Mouse (Mus musculus) monocyte, adult 5-6 weeks (primary cell): ENCODE measurements around the gene Rnf8. TPM values are rescaled to one million over a fixed set of nuclear protein-coding genes. Genes with fewer than 3 reads are reported as not detected.

Source experiments
- ATAC-seq: fragments of 153-309, 156-312 bp; replicated peaks from 2 replicates; pipeline ENCODE4 v1.8.0; 2017; ENCODE audit warnings: mild to moderate bottlenecking; ENCODE audit not compliant: low TSS enrichment, insufficient number of reproducible peaks, severe bottlenecking, poor library complexity, low FRiP score
- total RNA-seq: library from RNA; stranded (forward); fragments of 200-1000, 200-491, 200-594 nt; gene quantifications from 3 replicates; pipeline ENCODE4 v1.2.3, GENCODE M21; 2017

The Rnf8 gene
- total RNA-seq, 1 experiment from 2014 or later = 48.0 TPM

DNA sequence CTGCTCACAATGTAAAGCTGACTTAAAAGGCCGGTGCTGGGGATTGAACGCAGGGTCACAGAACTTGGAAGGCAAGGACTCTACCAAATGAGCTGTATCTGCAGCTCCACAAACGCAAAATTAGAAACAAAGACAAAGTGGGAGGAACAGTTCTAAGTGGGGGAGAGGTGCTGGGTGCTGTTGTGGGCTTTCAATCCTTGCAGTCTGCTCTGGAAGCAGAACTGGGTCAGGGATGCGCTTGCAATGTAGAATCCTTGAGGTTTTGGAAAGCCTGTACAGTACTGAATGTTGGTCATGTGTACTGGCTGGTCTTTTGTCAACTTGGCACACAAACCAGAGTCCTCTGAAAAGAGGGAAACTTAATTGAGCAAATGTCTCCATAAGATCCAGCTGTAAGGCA is 1.0 kb downstream of the Rnf8 start:
- no peak for ATAC-seq

- no peak for ATAC-seq
Observed at GRCm38 (mm10) chr17:29619231-29619630, 4.6 kb downstream of the Rnf8 start.

DNA sequence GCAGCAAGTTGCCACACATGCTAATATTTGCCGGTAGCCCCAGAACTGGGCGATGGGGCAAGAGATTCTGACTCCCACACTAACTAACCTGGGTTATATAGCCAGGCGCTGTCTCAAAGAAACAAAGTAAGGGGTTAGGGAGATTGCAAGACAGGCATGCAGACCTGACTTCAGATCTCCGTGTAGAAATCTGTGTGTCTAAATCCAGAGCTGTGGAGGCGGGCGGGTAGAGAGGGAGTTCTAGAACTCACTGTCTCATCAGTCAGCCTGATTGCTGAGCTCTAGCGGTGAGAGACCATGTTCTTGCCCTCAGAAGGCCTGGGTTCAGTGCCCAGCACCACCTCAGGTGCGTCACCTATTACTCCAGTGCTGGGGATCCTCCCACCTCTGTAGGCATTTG is 8.9 kb downstream of the Rnf8 start:
- ATAC-seq = no peak

DNA sequence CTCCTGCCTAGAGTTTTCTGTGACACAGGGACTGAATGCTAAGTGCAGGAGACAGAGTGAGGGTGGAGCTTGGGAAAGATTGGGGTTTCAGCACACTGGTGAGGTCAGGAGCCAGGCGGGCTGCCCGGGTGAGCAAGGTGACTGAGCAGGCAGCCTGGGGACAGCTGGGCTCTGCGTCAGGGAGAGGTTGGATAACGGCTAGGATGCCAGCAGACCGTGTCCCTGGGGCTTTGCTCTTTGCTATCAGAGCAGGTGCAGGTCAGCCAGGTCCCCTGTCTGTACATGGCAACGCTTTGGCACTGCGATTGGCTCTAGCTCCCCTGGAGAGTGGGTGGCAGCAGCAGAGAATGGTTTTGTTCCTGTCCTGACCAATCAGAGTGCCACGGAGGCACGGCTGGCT is 12.7 kb downstream of the Rnf8 start:
- no peak for ATAC-seq

GRCm38 (mm10) chr17:29628946-29629345 is 14.4 kb downstream of the Rnf8 start:
- no peak for ATAC-seq

GRCm38 (mm10) chr17:29629620-29630019 is 15.0 kb downstream of the Rnf8 start:
- no peak for ATAC-seq

DNA sequence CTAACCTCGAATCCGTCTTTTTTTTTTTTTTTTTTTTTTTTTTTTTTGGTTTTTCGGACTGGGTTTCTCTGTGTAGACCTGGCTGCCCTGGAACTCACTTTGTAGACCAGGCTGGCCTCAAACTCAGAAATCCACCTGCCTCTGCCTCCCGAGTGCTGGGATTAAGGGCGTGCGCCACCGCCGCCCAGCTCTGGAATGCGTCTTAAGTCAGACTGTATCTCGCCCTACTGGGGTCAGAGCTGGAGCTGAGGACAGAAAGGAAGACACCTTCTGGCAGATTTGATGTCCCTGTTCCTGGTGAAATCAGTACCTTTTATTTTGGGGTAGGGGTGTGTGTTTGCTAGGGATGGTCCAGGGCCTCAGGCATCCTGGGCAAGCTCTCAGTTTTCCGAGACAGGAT is 17.7 kb downstream of the Rnf8 start:
- no peak for ATAC-seq

GRCm38 (mm10) chr17:29635492-29635891 is 20.9 kb downstream of the Rnf8 start:
- ATAC-seq = no peak

DNA sequence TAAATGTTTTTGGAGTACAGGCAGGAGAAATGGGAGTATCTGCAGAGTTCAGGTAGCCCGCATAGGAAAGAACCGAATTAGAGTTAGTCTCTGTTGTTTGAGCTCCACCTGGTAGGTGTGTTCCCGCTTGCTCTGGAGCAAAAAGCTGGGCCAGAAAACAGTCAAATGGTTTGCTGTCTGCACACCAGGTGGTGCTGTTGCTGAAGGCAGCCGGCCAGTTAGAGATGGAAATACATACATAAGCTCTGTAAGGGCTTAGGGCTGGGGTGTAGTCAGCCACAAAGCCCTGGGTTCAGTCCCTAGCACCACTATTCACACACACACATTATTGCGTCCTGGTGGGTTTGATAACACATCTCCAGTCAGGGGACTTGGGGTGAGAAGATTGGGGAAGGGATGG is 21.5 kb downstream of the Rnf8 start:
- ATAC-seq = no peak

GRCm38 (mm10) chr17:29637377-29637776 is 22.8 kb downstream of the Rnf8 start:
- ATAC-seq = no peak

GRCm38 (mm10) chr17:29637895-29638294 is 23.3 kb downstream of the Rnf8 start:
- ATAC-seq = no peak

- no peak for ATAC-seq
Observed at GRCm38 (mm10) chr17:29640971-29641370, 26.4 kb downstream of the Rnf8 start.

GRCm38 (mm10) chr17:29642219-29642618 is 27.6 kb downstream of the Rnf8 start:
- ATAC-seq = no peak

GRCm38 (mm10) chr17:29658249-29658648 is 43.7 kb downstream of the Rnf8 start:
- no peak for ATAC-seq

- ATAC-seq = peak; percentile 94
Observed at GRCm38 (mm10) chr17:29660076-29660761, 45.6 kb downstream of the Rnf8 start, which contains the start of gene Cmtr1. TSS of gene Cmtr1 (plus strand) at chr17:29660595.

DNA sequence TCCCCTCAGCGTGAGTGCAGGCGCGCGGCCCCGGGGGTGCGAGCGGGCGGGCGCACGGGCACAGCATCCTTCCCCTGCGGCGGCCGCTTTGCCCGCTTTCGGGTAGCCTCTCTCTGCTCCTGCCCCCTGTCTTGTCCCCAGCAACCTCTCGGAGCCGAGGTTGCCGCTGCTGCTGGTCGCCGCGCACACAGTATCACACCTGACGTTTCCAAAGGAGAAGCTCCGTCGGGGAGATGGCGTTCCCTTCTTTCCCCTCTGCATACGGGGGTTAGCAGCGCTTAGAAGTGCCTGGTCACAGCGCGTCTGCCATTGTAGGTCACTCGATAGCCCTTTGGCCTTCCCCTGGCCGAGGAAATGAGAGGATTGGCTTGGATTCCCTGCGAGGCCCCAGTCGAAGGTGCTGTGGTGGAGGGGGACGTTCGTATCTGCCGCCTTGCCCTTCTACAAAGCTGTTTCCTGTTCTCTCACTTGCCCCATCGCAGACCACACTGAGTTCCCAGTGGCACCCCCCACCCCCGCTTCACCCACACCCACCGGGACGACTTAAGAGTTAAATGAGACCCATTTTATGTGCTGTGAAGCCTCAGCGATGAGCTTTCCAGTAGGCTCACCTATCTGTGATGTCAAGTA is 46.3 kb downstream of the Rnf8 start:
- ATAC-seq = peak; percentile 41

DNA sequence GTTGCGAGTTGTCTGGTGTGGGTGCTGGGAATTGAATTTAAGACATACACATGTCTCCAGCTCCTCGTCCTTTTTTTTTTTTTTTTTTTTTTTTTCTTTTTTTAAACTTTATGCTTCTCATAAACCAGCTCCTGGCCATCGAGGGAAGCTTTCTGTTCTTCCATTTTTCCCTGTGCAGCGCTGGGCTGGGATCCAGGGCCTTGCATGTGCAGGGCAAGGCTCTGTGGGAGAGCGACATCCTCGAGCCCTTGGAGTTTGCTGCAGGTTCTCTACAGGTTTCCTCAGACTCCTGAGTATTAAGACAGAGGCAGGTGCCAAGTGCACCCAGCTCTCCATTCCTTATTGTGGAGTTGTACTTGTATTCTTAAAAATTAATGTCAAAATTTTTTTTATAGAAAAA is 47.6 kb downstream of the Rnf8 start:
- no peak for ATAC-seq

- ATAC-seq = no peak
Observed at GRCm38 (mm10) chr17:29668051-29668986, 53.7 kb downstream of the Rnf8 start.

DNA sequence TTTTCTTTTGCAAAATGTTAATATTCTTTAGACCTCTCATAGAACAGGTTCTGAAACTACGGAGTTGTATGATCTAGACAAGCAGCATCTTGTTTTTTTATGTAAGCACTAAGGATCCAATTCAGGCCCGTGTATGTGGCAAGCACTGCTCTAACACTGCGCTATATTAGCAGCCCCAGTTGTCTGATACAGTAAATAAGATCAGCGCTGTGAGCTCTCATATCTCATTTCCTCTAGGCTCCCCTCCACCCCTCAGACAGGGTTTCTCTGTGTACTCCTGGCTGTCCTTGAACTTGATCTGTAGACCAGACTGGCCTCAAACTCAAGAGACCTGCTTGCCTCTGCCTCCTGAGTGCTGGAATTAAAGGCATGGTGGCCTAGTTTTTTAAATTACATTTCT is 54.4 kb downstream of the Rnf8 start:
- ATAC-seq = no peak
